Mouse (Mus musculus): ENCODE measurements around the gene Smoc2.

DNA sequence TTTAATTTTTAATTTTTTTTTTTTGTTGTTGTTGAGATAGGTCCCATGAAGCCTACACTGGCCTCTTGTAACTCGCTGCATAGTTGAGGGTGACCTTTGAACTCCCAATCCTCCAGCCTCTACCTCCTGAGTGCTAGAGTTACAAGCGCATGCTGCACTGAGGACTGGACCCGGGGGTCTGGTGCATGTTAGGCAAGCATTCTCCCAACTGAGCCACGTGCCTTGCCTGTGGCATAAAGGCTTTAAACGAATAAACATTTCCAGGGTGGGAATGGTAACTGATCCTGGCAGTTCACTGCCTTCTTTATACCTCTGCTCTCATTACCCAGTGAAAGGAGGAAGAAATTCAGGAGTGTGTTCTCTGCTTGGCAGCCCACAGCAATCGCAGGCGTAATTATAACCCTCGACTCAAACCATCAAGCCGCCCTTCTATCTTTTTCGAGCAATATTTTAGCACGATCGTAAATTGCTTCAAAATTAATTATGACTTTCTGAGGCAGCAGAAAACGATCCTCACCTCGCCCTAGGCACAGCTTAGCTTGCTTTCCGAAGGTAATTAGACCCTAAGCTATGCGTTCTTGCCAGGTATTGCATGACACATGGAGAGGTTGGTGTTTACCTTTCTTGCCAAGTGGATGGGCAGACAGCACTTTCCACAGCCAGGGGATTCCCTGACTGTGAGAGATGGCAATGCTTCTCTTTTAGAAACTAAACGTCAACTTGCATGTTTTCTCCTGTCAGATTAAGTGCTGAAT lies 99.6 kb downstream of the Smoc2 start:
- TF ChIP-seq CTCF (IDR thresholded peaks at IDR 0.05; ENCODE audit: borderline replicate concordance, insufficient read depth, low read depth, low read length) (no peak), POLR2A (IDR thresholded peaks at IDR 0.05; ENCODE audit: borderline replicate concordance, insufficient read depth, low read length) (no peak)
